Mouse (Mus musculus): ENCODE data around the gene Vezf1. TPM values are rescaled to one million over a fixed set of nuclear protein-coding genes. Genes with fewer than 3 reads are reported as not detected.

Vezf1 gene
- polyA plus RNA-seq (2014; fragmentation: Illumina TruSeq; extraction: RNeasy Lipid Tissue Mini Kit (QIAGEN cat#74804); ENCODE audit: low read depth, low replicate concordance) = 15.5 TPM

DNA sequence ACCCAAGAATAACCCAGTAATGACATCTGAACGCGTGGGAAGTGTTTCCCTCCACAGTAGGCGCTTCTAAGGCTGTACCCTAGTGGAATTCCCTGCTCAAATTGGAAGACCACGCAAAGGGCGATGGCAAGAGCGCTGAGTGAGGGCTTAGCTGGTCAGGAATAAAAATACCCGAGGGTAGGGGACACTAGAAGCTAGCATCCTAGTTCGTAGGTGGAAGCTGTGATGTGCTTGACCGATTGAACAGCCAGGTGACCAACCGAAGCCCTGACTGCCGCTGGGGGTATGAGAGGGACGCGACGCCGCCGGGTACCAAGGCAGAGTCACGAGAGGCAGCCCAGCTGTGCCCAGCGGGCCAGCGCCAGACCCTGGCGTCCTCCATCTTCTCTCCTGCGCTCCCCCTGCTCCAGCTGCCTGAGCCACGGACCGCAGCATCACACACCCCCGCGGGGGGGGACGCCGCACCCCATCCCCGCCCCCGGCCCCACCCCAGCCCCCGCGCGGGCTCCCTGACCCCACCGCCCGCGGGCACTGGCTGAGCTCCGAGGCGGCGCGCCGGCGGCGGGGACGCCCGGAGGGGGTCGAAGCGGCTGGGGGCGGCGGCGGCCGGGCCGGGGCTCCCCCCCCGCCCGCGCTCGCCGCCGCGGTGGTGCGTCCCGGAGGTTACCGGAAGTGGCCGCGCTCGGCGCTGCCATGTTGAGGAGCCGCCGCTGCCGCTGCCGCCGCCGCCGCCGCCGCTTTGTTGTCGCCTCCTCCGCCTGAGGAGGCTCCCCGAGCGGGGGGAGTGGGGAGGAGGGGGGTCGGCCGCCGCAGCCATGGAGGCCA lies at the start of gene Vezf1:
TSS of gene Vezf1 (plus strand) at position 694 of the 825 bp plus-strand sequence.

GRCm38 (mm10) chr11:88046944-88047794 lies 20.9 kb upstream of the Vezf1 start, which contains the start of gene Srsf1:
Gene Srsf1 (plus strand): TSS chr11:88047373.

DNA sequence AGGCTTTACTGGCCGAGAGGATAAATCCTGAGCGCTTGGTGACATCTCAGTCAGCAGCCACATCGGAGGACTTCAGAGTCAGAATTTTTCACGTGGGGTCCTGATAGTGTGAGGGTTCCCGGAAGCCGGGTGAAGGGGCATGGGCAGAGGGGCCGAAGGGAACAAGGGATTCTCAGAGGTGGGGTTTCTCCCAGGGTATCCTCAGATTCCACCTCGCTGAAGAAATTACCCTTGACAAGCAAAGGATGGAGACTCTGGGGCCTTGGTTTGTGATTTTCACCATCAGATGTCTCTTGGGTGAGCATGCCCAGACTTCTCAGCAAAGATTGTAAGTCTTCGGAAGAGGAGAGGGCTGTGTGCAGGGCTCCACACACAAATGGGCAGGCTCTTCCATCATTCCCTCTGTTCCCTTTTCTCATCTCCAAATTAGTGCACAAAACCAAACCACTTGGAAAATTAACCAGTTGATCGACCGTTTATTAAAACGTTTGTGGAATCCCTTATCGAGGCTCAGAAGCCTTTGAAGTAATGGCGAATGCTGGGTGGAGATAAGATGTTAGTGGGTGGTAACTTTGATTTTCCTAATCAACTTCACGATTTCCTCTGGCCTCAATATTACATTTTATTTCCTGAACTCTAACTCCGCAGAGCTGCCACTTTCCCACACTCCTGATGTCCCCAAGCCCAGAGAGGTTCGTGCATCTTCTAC lies 30.1 kb downstream of the Vezf1 start, which contains the start of gene Cuedc1:
TSS of gene Cuedc1 (plus strand) at position 38 of the 709 bp plus-strand sequence.

Other genes with a start within 250 kb of the Vezf1 start
- not detected for gene Lpo, start 240.0 kb upstream of the Vezf1 start, polyA plus RNA-seq (2014; fragmentation: Illumina TruSeq; extraction: RNeasy Lipid Tissue Mini Kit (QIAGEN cat#74804); ENCODE audit: low read depth, low replicate concordance)
- gene Mks1, start 215.1 kb upstream of the Vezf1 start, polyA plus RNA-seq (2014; fragmentation: Illumina TruSeq; extraction: RNeasy Lipid Tissue Mini Kit (QIAGEN cat#74804); ENCODE audit: low read depth, low replicate concordance) = 0.19 TPM
- gene Epx, start 192.7 kb upstream of the Vezf1 start, polyA plus RNA-seq (2014; fragmentation: Illumina TruSeq; extraction: RNeasy Lipid Tissue Mini Kit (QIAGEN cat#74804); ENCODE audit: low read depth, low replicate concordance) = not detected
- gene Olfr462, start 176.0 kb upstream of the Vezf1 start, polyA plus RNA-seq (2014; fragmentation: Illumina TruSeq; extraction: RNeasy Lipid Tissue Mini Kit (QIAGEN cat#74804); ENCODE audit: low read depth, low replicate concordance) = not detected
- not detected for gene Olfr463, start 170.9 kb upstream of the Vezf1 start, polyA plus RNA-seq (2014; fragmentation: Illumina TruSeq; extraction: RNeasy Lipid Tissue Mini Kit (QIAGEN cat#74804); ENCODE audit: low read depth, low replicate concordance)
- not detected for gene Olfr464, start 147.3 kb upstream of the Vezf1 start, polyA plus RNA-seq (2014; fragmentation: Illumina TruSeq; extraction: RNeasy Lipid Tissue Mini Kit (QIAGEN cat#74804); ENCODE audit: low read depth, low replicate concordance)
- gene Dynll2, start 80.7 kb upstream of the Vezf1 start, polyA plus RNA-seq (2014; fragmentation: Illumina TruSeq; extraction: RNeasy Lipid Tissue Mini Kit (QIAGEN cat#74804); ENCODE audit: low read depth, low replicate concordance) = 120 TPM
- 208 TPM for gene Srsf1, start 20.9 kb upstream of the Vezf1 start, polyA plus RNA-seq (2014; fragmentation: Illumina TruSeq; extraction: RNeasy Lipid Tissue Mini Kit (QIAGEN cat#74804); ENCODE audit: low read depth, low replicate concordance)
- 0.19 TPM for gene Cuedc1, start 29.8 kb downstream of the Vezf1 start, polyA plus RNA-seq (2014; fragmentation: Illumina TruSeq; extraction: RNeasy Lipid Tissue Mini Kit (QIAGEN cat#74804); ENCODE audit: low read depth, low replicate concordance)
- gene Mrps23, start 136.1 kb downstream of the Vezf1 start, polyA plus RNA-seq (2014; fragmentation: Illumina TruSeq; extraction: RNeasy Lipid Tissue Mini Kit (QIAGEN cat#74804); ENCODE audit: low read depth, low replicate concordance) = 30.4 TPM
- not detected for gene Ccdc182, start 225.8 kb downstream of the Vezf1 start, polyA plus RNA-seq (2014; fragmentation: Illumina TruSeq; extraction: RNeasy Lipid Tissue Mini Kit (QIAGEN cat#74804); ENCODE audit: low read depth, low replicate concordance)